Mouse (Mus musculus): ENCODE measurements around the gene Acer3.
"Not testable (repeated sequence)": the region's sequence is repeated elsewhere in the genome, so short reads cannot be mapped to it uniquely, and the experiment has no call there.

Gene Acer3

DNA sequence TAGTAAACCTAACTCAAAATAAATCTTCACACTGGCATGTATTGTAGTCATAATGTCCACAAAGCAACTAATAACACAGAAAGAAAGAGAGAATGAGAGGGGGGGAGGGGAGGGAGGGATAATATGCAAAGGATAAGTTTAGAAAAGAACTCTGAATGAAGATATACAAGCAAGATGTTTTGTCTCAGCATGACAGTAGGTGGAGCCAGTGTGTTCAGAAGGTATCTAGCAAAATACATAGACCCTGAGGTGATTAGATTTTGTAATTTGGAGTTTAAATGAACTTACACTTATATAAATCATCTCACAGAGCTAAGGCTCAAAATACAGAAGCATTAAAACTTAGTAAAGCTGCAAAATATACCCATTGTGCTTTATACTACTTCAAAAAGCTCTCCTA, 44.7 kb downstream of the Acer3 start:
- DNase-seq = no peak

DNA sequence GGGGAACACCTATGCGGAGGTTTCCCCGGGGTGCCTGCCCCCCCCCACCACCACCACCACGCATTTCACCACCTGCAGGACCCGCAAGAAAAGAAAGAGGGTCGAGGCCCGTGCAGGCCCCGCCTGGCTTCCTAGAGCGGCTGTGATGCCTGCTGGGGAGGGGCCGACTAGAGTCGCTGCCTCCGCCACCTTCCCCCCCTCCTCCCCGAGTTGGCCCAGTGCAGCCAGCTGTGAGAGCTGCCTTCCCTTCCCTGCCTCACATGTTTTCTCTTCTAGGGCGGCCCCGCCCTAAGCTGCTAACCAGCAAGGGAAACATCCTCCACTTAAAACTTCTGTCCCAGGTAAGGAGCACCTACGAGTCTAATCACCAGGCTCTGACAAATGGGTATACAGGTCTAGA, 52.8 kb downstream of the Acer3 start:
- not testable (repeated sequence) for DNase-seq

DNA sequence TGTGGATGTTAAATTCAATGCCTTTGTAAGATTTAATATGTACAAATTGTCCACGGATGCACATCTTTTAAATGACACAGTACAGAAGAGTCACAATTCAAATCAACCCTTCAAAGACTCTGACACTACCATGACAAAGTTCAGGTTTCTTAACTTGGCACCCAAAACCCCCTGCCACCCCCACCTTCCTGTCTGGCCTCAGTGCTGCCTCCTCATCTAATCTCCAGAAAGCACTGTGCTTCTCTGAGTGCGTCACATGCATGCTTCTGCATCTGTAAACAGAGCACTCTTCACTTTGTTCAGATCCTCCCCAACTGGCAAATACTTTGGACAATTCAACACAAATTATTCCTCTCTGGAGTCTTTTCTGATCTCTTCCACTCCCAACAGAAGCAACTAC, 68.5 kb downstream of the Acer3 start:
- no peak for DNase-seq

DNA sequence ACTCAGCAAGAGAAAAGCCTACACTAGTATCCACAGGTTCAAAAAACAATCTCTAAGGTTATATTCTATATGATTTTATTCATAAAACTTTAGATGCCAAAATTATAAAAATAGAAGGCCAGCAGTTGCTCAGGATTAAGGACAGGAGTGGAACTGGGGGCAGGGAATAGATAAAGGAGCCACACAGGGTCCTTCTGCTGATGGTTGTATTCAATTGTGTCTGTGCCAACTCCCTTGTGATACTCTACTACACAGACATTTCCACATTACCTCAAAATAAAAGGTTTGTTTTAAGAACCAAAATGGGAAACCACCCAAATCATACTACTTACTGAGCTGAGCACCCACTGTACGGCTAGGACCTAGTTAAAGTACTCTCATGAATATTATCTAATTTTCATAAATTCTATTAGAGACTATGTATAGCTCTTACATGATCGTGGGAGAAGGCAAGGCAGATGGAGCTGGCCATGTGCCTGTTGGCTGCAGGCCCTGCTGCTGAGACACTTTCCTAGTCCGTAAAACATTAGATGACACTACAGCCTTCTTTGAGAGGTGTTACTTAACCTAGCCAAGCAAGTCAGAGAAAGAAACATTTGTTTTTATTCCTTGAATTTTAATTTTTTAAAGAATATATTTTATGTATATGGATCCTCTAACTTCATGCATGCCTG, 84.2 kb downstream of the Acer3 start:
- no peak for DNase-seq

DNA sequence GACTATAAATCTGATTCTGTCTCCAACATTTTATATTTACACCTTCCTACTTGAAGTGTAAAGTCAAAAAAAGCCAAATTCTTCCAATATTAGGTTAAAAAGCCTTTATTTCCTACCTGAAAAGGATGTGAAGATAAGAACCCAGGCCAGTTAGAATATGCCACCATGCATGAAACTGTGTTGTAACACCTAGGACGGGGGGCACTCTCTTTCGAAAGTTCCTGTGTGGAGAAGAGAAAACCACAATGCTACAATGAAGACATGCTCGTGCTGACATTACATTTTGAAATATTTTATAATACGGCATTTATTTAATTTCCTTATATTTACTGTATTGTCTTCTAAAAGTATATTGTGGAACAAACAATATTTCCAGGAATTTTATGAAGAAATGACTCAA, 97.2 kb downstream of the Acer3 start:
- no peak for DNase-seq

DNA sequence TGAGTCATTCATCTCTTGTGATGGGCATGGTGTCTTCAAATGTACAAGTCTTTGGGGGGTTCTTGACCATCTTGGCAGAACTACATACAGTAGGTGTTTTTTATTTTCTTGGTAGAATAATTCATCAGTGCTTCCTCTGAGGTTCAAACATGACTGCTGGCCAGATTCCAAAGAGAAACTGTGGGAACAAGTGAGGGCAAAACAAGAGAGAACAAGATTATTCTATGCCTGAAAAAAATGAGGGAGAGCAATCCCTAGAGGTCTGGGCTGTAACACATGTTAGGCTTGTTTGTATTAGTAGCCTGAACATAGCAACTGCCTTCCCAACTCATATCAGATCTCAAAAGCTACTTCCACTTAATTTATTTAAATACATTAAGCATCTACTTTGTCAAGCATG, 104.3 kb downstream of the Acer3 start:
- DNase-seq = no peak

DNA sequence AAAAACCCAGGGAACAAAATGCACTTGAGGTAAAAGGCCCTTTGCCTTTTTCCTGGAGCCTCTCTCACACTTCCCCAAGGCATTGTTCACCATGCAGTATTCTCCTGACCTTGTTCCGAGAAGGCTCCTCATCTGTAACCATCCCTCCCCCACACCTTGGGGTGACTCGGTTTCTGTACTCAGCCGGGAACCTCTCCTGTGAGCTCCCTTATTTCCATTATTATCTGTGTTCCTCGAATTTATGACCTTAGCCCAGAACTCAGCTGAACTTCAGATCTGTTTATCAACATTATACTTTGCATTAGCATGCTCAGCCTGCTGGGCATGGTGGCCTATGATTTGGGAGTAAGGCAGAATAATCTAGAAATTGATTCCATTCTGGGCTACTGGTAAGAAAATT, 118.1 kb downstream of the Acer3 start:
- no peak for DNase-seq

DNA sequence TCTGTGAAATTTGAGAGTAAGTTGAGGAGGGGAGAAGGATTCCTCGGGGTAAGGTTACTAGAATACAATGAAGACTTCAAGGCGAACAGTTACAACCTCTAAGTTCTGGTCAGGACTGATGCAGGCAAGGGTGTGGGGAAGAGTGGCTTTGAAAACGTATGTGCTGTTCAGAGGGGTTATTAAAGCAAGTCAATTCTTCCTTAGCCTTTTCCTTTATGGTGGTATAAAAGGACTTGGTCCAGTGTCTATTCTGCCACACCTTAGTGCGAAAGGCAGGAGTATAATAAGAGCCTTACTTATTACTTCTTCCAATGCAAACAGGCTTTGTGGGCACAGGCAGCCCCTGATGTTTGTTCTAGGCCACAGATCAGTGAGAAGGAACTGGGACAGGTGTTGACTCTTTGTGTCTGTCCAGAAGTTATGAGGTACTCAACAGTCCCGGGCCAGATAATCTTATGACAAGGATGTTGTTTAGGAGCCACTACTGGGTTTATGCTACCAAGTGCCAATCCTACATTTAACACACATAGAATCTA, 119.4 kb downstream of the Acer3 start:
- DNase-seq = no peak

DNA sequence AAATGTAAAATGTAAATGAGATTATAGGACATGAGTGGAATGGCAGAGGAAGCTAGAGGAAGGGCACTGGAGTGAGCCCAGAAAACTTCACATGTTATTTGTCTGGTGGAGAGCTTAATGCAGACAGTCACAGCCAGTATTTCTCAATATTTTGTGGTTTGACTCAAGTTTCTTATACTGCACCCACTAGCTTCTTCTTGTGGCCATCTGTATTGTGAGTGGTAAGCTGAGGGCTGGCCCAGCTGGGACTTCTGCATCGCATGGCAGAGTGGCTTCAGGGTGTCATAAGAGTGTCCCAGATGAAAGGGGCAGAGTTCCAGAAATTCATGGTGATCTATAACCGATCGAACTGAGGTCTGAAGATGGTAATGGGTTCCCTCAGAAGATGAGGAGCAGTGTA, 120.6 kb downstream of the Acer3 start:
- DNase-seq = no peak

DNA sequence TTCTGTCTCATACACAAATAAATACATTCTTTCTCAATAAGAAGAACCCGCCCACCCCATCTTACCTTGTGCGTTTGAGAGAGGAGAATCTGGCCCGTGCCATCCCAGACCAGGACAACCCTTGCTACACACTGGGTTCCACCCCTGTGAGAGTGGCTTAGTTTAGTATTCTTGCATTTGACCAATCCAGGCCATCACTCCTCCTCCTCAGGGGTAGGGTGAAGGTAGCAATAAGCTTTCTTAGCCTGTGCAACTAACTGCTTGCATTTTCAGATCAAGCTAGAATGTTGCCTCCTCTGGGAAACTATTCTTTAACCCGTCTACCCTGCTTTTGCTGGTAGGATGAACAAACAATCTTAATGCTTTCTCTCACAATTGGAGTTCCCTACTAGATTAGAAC, 121.6 kb downstream of the Acer3 start, which contains the start of gene B3gnt6:
TSS of gene B3gnt6 (minus strand) at position 101 of the 400 bp plus-strand sequence.
- DNase-seq = no peak

DNA sequence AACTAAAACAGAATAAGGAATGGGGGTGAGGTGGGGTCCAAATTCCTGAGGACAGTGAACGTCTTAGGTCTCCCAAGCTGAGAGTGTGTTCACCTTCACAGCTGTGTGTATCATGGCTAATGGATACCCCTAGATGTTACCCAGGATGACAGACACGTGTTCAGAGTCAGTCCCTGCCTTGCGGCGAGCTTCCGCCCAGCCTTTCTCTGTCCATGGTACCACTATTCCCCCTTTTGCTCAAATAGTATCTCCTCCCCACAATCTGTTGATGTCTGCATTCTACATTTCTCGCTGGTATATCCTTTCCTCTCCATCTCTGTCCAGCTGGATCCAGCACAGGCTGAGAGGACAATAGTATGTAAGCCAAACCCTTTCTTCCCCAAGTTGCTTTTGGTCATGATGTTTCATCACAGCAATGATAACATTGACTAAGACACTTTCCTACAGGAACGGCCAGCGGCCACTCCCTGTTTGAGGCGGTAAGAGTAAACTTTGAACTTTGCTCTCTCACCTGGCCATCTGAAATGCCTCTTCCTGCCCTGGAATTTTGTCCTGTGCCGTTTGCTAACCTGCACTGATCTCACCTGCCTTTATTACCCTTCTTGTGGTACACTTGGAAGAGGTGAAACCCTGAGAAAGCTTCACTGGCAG, 125.7 kb downstream of the Acer3 start:
- no peak for DNase-seq

DNA sequence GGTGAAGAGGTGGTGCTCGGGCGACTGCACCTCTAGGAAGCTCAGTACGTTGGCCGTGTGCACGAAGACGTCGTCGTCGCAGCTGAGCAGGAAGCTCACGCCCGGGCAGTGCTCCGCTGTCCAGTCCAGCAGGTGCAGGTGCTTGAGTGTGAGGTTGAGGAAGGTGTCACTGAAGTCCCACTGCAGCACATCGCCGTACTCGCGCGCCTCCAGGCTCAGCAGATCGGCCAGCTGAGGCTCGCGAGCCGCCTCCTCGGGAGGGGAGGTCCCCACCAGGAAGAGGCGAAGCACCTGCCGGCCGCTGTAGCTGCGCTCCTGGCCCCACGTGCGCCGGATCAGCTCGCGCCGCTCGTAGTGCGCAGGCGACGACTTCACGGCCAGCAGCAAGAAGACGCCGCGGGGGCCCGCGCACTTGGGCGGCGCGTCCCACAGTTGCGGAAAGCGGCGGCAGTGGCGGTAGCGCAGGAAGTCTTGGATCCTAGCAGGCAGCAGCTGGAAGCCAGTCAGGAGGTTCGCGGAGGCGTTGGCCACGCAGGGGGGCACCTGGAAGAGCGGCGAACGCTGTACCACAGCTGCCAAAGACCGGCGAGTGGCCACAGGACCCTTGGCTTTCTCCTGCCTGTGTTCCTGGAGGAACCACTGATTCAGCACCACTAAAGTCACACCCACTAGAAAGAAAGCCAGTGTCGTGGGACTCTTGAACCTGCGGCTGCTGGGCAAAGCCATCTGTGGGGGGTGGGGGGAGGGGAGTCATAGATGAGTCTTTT, 126.8 kb downstream of the Acer3 start:
- DNase-seq = no peak

DNA sequence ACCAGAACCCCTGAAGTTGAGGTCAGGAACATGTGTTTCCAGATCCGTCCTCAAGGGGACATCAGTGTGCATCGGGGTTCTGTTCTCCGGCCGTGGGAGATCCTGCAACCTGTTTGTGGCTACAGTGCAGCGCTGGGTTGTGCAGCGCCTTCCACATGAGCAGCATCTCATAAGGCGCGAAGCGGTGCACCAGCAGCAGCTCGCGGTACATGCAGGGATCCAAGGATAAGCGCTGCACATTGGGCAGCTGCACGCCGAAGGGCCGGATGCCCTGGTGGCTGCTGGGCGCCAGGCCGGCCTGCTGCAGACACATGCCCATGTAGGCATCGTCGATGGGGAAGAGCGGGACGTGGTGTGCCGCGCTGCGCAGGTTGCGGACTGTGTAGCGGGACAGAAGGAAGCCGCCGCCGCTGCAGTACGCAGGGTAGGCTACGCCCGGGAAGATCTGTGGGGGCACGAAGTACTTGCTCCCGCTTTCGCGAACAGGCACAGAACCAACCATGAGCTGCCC, 127.4 kb downstream of the Acer3 start:
- DNase-seq = peak; percentile 37

DNA sequence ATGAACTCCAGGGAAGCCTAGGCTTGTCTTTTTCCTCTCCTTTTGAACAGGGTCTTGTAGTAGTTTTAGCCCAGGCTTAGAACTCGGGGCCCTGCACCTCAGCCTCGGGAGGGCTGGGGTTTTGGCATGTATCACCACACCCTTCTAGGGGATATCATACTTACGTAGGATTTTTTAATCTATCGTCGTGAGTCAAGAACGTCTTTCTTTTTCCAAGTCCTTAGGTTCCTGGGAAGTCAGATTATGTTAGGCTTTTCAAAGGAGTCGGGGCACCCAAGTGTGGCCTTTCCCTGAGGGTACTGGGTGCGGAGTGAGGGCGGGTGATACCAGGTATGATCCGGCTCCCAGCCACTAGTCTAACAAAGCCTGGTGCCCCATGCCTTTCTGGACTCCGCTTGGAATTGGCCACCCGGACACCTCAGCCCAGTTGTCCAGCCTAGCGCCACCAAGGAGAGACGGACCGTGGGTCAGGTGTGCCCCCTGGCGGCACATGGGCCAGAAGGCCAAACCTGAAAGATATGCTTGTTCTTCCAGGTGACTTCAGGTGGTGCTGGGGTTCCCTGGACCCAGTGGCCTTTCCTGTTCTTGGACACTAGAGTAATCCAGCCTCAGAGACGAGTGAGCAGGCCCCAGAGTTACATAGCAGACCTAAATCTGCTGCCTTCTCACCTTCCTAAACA, 129.3 kb downstream of the Acer3 start:
- DNase-seq = peak; percentile 66

DNA sequence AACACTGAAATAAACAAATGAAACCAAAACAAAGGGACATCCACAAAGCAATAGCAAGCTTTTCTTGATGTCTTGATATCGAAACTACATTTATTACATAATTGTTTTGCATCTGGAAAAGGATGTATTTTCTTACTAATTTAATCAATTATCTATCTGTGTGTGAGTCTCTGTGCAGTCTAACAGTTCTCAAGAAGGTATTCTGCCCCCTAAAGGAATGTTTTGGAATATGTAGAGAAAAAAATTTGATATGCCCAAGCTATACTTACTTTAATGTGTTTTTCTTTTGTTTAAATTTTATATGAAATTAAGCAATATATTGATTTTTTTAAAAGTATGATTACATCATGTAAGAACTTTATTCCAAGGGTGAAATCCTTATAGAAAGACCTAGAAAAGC, 130.4 kb downstream of the Acer3 start:
- no peak for DNase-seq

DNA sequence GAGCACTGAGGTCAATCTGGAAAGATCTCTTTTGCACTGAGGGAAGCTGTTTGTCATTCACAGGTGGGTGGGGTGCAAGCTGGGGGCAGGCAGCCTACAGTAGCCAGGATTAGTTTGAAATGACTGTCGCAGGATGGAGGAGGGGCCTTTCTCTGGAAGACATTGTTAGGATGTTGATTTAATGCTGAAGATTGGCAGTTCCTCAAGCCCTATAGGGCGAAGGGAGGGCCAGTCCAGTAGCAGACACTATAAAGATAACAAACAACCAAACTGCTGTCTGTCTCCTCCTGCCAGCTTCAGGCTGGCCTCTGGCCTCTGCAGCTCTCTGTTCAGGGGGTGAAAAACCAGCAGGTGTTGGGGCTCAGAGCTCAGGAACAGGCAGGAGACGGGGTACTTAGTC, 131.3 kb downstream of the Acer3 start:
- no peak for DNase-seq

DNA sequence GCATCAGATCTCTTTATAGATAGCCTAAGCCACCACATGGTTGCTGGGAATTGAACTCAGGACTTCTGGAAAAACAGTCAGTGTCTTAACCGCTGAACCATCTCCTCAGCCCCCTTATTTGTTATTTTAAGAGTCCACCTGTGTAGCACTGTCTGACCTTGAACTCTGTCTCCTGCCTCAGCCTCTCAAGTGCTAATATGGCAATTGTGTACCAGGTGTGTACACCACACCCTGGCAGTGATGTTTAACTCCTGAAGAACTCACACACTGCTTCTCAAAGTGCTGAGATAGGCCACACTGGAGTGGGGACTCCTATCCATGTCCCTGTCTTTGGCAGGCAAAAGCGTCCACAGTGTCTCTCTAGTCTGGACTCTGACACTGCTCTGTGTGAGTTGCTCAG, 132.3 kb downstream of the Acer3 start:
- DNase-seq = no peak

DNA sequence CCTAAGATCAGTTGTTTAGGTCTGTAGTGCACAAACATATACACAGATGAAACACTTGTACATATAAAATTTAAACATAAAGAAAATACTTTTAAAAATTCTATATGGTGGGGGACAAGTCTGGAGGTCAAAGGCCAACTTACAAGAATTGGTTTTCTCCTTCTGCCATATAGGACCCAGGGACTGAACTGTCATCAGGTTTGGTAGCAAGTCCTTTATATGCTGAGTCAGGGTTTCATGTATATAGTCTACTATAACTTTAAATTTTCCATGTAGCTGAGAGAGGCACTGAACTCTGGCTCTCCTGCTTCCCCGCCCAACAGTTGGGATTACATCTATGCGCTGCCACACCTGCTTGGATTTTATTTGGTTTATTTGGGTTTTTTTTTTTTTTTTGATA, 132.8 kb downstream of the Acer3 start:
- no peak for DNase-seq

DNA sequence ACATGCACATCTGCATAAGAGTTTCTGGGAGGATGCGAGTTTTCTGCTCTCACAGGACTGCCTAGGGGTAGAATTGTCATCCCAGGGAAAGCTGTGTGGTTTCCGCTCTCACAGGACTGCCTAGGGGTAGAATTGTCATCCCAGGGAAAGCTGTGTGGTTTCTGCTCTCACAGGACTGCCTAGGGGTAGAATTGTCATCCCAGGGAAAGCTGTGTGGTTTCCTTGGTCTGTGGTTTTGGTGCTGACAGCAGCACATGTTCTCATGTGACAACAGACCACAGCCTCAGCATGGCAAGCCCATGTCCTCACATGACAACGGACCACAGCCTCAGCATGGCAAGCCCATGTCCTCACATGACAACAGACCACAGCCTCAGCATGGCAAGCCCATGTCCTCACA, 133.7 kb downstream of the Acer3 start:
- DNase-seq = not testable (repeated sequence)

DNA sequence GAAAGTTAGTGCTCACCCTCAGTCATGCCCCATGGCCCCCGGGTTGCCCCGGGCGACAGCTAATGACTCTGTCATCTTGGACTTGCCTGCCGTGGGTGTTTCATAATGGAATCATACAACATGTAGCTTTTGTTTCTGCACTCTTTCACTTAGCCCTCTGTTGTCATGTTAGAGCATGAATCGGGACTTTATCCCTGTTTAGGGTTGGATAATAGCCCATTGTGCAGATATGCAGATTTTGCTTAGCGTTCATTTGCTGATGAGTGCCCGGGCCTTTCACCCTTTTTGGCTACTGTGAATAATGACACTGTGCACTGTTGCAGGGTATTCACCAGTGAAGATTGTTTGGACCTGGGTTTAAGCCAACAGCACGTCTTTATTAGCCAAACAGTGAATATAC, 134.4 kb downstream of the Acer3 start:
- DNase-seq = no peak

DNA sequence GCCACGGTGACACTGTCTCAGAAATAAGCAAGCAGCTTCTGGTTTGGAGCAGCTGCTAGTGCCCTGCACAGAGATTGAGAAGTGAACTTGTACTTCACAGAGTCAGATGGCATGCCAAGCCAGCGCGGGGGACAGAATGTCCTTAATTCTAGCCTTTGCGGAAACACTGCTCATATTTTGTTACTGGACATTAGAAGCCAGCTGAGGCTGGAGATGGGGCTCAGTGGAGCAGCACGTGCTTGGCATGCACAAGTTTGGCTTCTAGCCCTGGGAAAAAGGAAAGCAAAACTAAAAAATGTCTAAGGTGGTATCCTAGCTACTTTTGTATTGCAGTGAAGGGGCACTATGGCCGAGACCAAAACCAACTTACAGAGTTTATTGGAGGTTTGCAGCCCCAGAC, 135.7 kb downstream of the Acer3 start:
- peak; percentile 42 for DNase-seq

DNA sequence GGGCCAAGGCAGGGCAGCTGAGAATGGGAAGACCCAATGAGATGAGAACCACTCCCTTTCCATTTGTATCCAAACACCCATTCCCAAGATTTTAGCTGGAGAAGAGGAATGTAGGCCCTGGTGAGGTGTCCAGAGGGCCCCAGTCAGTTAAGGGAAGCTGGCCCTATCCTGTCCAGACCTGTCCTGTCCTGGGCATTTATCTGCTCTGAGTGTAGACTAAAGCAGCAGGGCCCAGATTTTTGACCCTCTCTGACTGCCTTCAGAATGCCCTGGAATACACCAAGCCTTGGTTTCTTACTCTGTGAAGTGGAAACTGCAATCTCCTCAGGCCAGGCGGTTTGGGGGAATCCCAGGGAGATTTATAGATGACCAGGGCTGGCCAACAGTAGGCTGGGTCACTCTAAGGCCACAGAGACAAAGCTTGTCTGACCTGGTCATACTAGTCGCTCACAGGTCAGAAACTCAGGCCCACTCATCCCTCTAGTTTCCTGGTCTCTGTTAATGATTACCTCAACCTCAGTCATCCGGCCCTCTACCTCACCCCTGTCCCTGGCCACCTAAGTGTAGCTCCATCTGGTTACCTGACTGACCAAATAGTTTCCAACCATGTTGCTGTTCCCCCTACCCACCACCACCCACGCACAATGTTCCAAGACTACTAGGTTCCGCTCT, 142.3 kb downstream of the Acer3 start:
- DNase-seq = peak; percentile 58
